Mouse (Mus musculus) forebrain, embryonic 11.5 days (tissue): ENCODE data around the gene Mllt3. TPM values are rescaled to one million over a fixed set of nuclear protein-coding genes. Genes with fewer than 3 reads are reported as not detected.

Experiments used
- ATAC-seq: fragments of 200-750 bp; cut with Nextera tagmentation; replicated peaks from 2 replicates; pipeline ENCODE4 v1.8.0; 2017; ENCODE audit warnings: moderate TSS enrichment; ENCODE audit not compliant: low FRiP score
- DNase-seq: peaks from one replicate; pipeline ENCODE4 v3.0.0-alpha.2; 2017; ENCODE audit warnings: low spot score
- H3K27ac ChIP-seq: fragments of 300-500 bp; sonication (generic); 2 replicates; pipeline ENCODE4 v1.5.1; 2014; ENCODE audit warnings: low read depth, low read length
- H3K27me3 ChIP-seq: fragments of 300-500 bp; sonication (generic); 2 replicates; pipeline ENCODE4 v1.6.1; 2014; ENCODE audit warnings: mild to moderate bottlenecking, low read length, mixed read lengths; ENCODE audit not compliant: control insufficient read depth, insufficient read depth
- H3K36me3 ChIP-seq: fragments of 300-500 bp; sonication (generic); 2 replicates; pipeline ENCODE4 v1.6.1; 2014; ENCODE audit warnings: mild to moderate bottlenecking, low read length, moderate library complexity, mixed read lengths; ENCODE audit not compliant: control insufficient read depth, insufficient read depth
- H3K4me1 ChIP-seq: fragments of 300-500 bp; sonication (generic); replicated peaks from 2 replicates; pipeline ENCODE4 v1.6.1; 2014; ENCODE audit warnings: low read length, mixed read lengths; ENCODE audit not compliant: control insufficient read depth, insufficient read depth
- H3K4me2 ChIP-seq: fragments of 300-500 bp; sonication (generic); 2 replicates; pipeline ENCODE4 v1.6.1; 2014; ENCODE audit warnings: low read depth, mild to moderate bottlenecking, low read length, moderate library complexity, mixed read lengths; ENCODE audit not compliant: severe bottlenecking
- H3K4me3 ChIP-seq: fragments of 300-500 bp; sonication (generic); 2 replicates; pipeline ENCODE4 v1.5.1; 2014; ENCODE audit warnings: low read depth, low read length
- H3K9ac ChIP-seq: fragments of 300-500 bp; sonication (generic); 2 replicates; pipeline ENCODE4 v1.6.1; 2014; ENCODE audit warnings: low read length
- H3K9me3 ChIP-seq: fragments of 300-500 bp; sonication (generic); 2 replicates; pipeline ENCODE4 v1.6.1; 2016; ENCODE audit warnings: low read length, mixed read lengths; ENCODE audit not compliant: control insufficient read depth
- WGBS: fragments of 180-500 bp; shearing (Covaris S2); extraction: QIAGEN DNeasy Blood & Tissue Kit; methylation state at CpG from one replicate; pipeline ENCODE4 v1.1.7; 2014; 5-methylcytosine and 5-hydroxymethylcytosine counted together
- polyA plus RNA-seq: library from polyadenylated mRNA; unstranded; fragments of >200 nt; fragmentation: Nextera tagmentation; extraction: Ambion mirVana; gene quantifications from 2 replicates; pipeline ENCODE4 v1.2.1, GENCODE M21; 2014

The Mllt3 gene
- polyA plus RNA-seq, 1 experiment from 2014 or later: 70.8 TPM

DNA sequence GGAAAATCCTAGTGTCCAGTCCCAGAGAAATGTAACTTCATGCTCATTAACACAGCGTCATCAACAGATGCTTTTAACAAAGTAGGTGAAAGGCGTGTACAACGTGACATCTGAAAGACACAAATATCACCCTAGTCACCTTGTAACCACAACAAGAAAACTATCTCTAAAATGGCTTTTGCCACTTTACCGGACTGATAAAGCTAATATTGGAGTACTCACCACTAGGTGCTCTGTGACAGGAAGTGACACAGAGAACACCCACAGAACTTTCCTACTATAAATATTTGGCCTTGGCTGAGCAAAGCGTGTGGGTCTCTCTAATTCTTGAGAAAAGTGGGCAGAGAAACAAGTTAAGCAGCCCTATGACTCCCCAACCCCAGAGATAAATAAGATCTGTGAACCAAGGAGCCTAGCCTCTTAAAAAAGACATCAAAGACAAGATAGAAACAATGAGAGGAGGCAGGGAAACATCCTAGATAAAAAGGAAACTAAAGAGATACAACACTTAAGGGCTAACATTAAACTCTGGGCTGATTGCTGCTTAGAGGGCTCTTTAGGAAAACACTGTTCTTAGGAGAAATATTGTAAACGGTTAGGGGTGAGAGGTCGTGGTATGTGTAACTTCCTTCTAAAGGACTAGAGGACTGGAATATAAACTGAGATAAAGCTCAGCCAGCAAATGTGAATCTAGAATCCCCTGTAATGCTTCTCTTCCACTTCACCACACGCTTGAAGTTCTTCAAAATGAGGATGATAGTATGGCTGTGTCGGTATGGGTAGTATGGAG lies 29.8 kb downstream of the Mllt3 start:
- DNase-seq: no peak
- no peak overlapping the region for H3K27ac ChIP-seq
- no peaks in the 10 kb centered on the region for H3K9me3 ChIP-seq
- H3K9ac ChIP-seq: no peak overlapping the region
- no peak overlapping the region for H3K4me3 ChIP-seq
- ATAC-seq: no peak
- WGBS: 88% methylated on average over 9 of the region's 9 CpGs
- H3K36me3 ChIP-seq: peaks cover 4% of the 10 kb centered on the region; the same call in 1 of the 2 replicates
- H3K4me2 ChIP-seq: no peak overlapping the region
- no peaks in the 10 kb centered on the region for H3K4me1 ChIP-seq
- H3K27me3 ChIP-seq: no peaks in the 10 kb centered on the region

DNA sequence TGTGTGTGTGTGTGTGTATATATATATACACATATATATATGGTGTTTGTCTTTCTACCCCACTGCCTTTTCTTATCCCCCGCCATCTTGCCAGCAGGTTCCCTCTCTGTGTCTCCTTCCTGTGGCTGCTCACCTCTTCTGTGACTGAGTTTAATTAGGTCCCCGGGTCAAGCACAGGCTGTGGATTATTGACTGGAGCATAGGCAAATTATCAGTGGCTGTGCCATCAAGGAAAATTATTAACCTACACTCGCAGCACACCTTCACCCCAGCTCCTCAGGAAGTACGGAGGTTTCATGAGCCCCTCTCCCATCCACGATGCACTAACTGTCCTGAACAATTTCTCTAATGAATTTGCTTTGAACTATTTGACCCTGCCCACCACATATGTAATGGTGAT lies 41.5 kb downstream of the Mllt3 start:
- 93% methylated on average over 5 of the region's 5 CpGs for WGBS
- no peaks in the 10 kb centered on the region for H3K36me3 ChIP-seq
- H3K4me2 ChIP-seq: no peak overlapping the region
- ATAC-seq: no peak
- DNase-seq: no peak
- H3K27ac ChIP-seq: no peak overlapping the region
- H3K27me3 ChIP-seq: no peaks in the 10 kb centered on the region
- no peak overlapping the region for H3K9ac ChIP-seq
- H3K4me1 ChIP-seq: 0 out of 2 replicates have a peak, but pooled peaks cover 2% of the 10 kb centered on the region
- no peaks in the 10 kb centered on the region for H3K9me3 ChIP-seq
- no peak overlapping the region for H3K4me3 ChIP-seq

DNA sequence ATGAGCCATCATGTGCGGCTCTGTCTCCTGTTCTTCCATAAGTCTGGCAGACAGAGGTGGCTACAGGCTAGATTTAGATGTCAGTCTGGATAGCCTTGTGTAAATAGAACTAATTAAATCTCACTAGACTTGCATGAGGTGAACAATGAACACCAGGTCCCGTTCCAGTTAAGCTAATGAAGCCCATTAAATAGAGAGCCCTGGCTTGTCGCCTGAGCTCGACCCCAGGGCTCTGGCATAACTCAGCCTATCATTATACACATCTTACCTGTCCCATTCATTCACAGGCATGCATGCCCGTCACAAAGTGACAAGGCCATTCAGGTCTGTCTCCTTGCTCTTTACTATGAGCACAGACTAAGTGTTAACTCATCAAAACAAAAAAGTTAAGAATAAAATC lies 42.2 kb downstream of the Mllt3 start:
- no peak for ATAC-seq
- H3K27me3 ChIP-seq: no peaks in the 10 kb centered on the region
- 58% methylated on average over 5 of the region's 5 CpGs for WGBS

DNA sequence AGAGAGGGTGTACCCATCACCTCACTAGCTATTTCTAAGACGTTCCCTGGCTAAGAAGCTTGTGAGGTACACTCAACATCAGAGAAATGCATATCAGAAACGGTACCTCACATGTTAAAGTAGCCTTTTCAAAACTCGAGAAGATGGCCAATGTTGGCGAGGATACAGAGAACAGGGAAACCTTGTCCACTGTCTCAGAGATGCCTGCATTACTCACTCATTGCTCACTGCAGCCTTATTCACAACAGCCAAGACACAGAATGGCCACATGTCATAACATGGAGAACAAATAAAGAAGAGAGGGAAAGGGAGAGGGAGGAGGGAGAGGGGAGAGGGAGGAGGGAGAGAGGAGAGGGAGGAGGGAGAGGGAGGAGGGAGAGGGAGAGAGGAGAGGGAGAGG lies 47.9 kb downstream of the Mllt3 start:
- H3K27me3 ChIP-seq: no peaks in the 10 kb centered on the region
- H3K27ac ChIP-seq: no peak overlapping the region
- no peak overlapping the region for H3K9ac ChIP-seq
- DNase-seq (no peak), ATAC-seq (no peak)
- H3K4me3 ChIP-seq: no peak overlapping the region
- 41% methylated on average over 4 of the region's 4 CpGs for WGBS
- H3K36me3 ChIP-seq: no peaks in the 10 kb centered on the region
- no peak overlapping the region for H3K4me2 ChIP-seq
- H3K4me1 ChIP-seq: no peaks in the 10 kb centered on the region; the same call in 1 of the 2 replicates
- H3K9me3 ChIP-seq: no peaks in the 10 kb centered on the region

More for the DNA sequence above, 42.2 kb downstream of the Mllt3 start:
- Histone ChIP-seq H3K9me3 (no peaks in the 10 kb centered on the region), H3K4me2 (no peak overlapping the region), H3K4me3 (no peak overlapping the region), H3K36me3 (no peaks in the 10 kb centered on the region), H3K27ac (no peak overlapping the region), H3K9ac (no peak overlapping the region), H3K4me1 (0 out of 2 replicates have a peak, but pooled peaks cover 2% of the 10 kb centered on the region)
- DNase-seq: no peak

DNA sequence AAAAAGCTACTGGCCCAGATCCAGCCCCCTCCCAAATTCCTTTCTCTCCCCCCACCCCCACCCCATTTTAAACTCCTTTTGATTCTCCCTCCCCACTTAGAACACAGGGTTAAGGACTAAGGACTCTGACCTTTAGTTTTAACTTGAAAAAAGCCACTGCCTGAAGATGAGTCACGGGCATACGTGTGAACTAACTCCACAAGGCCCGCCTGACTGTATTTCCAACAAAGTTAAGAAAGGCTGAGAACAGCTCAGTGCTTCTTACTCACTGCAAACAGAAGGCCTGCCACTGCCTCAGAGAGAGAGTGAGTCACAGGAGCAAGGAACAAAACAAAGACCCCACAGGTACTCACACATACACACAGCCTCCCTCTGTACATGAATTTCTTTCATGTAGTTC lies 48.6 kb downstream of the Mllt3 start:
- no peak overlapping the region for H3K4me2 ChIP-seq
- H3K4me1 ChIP-seq: no peaks in the 10 kb centered on the region; the same call in 1 of the 2 replicates
- H3K4me3 ChIP-seq: no peak overlapping the region
- 8% methylated on average over 3 of the region's 3 CpGs for WGBS
- ATAC-seq: no peak; the same call in 1 of the 2 replicates
- no peak for DNase-seq
- H3K9ac ChIP-seq: no peak overlapping the region
- no peaks in the 10 kb centered on the region for H3K36me3 ChIP-seq
- no peaks in the 10 kb centered on the region for H3K9me3 ChIP-seq
- no peaks in the 10 kb centered on the region for H3K27me3 ChIP-seq
- H3K27ac ChIP-seq: no peak overlapping the region

DNA sequence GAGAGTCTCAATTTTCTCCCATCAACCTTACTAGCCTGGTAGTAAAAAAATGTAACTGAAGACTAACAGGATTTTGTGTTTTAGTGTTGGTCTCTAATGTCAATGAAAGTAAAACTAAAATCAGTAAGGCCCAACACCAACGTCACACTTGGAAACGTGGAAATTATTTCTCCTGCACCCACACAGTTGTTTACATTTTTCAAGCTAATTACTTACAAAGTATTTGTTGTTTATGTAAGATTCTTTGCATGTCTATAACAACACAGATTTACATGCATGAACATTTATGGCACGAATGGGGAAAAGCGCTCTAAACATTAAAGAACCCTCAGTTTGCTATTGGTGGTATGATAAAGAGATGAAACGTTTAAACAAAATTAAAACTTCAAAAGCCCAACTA lies 49.1 kb downstream of the Mllt3 start:
- ATAC-seq (no peak), DNase-seq (no peak)
- no peaks in the 10 kb centered on the region for H3K27me3 ChIP-seq
- H3K27ac ChIP-seq: no peak overlapping the region
- H3K4me2 ChIP-seq: no peak overlapping the region
- H3K9ac ChIP-seq: no peak overlapping the region
- WGBS: 72% methylated on average over 5 of the region's 5 CpGs
- no peaks in the 10 kb centered on the region for H3K9me3 ChIP-seq
- H3K4me1 ChIP-seq: no peaks in the 10 kb centered on the region; the same call in 1 of the 2 replicates
- no peak overlapping the region for H3K4me3 ChIP-seq
- H3K36me3 ChIP-seq: no peaks in the 10 kb centered on the region

DNA sequence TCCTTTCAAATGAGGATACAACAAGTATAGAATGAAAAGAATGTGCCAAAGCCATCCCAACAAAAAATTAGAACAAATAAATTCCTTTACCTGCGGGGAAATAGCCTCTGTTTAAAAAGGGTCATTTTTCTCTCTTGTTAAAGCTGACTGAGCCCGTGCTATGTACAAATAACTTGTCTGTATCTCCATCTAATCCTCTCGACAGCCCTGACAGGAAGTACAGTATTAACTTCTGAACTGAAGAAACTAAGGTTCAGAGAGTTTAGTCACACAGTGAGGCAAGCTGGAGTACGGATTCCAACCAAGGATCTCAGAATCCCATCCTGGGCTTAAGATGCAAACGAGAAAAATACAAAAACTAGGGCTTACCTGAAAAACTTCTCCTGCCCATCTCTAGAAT lies 50.6 kb downstream of the Mllt3 start:
- no peak for ATAC-seq
- H3K4me1 ChIP-seq: no peaks in the 10 kb centered on the region; the same call in 1 of the 2 replicates

DNA sequence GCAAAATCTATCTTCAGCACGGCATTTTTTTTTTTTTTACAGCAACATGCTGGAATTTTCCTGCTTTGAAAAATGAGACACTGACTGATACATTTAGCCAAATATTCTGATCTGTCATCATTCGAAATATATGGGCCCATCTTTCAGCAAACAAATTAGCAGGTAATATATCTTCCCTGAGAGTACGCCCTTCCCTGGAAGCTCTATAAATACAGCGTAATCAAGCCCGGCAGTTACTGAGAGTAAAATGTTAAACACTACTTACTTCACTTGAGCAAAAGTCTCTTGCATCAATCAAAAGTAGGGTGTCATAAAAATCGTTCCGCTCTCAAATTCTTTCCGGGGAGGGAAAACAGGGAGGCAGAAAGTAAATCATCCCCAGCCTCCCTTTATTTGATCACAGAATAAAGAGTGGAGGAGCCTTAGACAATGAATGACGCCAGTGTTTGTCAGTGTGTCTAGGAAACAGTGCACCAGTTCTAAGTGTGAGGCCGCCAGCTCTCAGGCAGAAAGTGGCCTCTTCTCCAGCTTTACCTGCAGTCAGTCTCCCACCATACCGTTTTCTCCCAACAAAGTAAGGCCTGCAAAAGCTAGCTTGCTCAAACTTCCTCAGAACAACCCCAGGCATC lies 55.2 kb downstream of the Mllt3 start:
- no peaks in the 10 kb centered on the region for H3K4me1 ChIP-seq
- H3K27ac ChIP-seq: no peak overlapping the region
- H3K36me3 ChIP-seq: no peaks in the 10 kb centered on the region
- WGBS: 80% methylated on average over 11 of the region's 11 CpGs
- no peaks in the 10 kb centered on the region for H3K9me3 ChIP-seq
- ATAC-seq: no peak
- H3K27me3 ChIP-seq: no peaks in the 10 kb centered on the region
- H3K4me2 ChIP-seq: no peak overlapping the region
- no peak for DNase-seq
- H3K9ac ChIP-seq: no peak overlapping the region
- no peak overlapping the region for H3K4me3 ChIP-seq

More for the DNA sequence above, 50.6 kb downstream of the Mllt3 start:
- no peak overlapping the region for H3K9ac ChIP-seq
- no peak overlapping the region for H3K4me2 ChIP-seq
- no peaks in the 10 kb centered on the region for H3K27me3 ChIP-seq
- no peak overlapping the region for H3K27ac ChIP-seq
- 81% methylated on average over 5 of the region's 5 CpGs for WGBS
- no peaks in the 10 kb centered on the region for H3K36me3 ChIP-seq
- no peaks in the 10 kb centered on the region for H3K9me3 ChIP-seq
- DNase-seq: no peak
- H3K4me3 ChIP-seq: no peak overlapping the region
